Mouse (Mus musculus) spleen, adult 2 months (tissue): ENCODE data around the gene Impg1. TPM values are rescaled to one million over a fixed set of nuclear protein-coding genes. Genes with fewer than 3 reads are reported as not detected.

Experiments used
- DNase-seq, 2 experiments: peaks; one replicate each; pipeline versions ENCODE4 v3.0.0 to v3.0.0-alpha.2; 2012 to 2021; ENCODE audit warnings: low spot score in 2 of 2, low read depth in 1 of 2
- H3K27ac ChIP-seq: fragments of 200-500 bp; 2 replicates; pipeline ENCODE4 v1.5.1; 2012; ENCODE audit warnings: low read length, inconsistent platforms; ENCODE audit not compliant: insufficient read depth
- H3K27me3 ChIP-seq: fragments of 200-500 bp; 2 replicates; pipeline ENCODE4 v1.6.1; 2012; ENCODE audit warnings: mild to moderate bottlenecking, moderate library complexity, low read length, inconsistent platforms; ENCODE audit not compliant: control insufficient read depth, insufficient read depth
- H3K36me3 ChIP-seq: fragments of 200-500 bp; 2 replicates; pipeline ENCODE4 v1.6.1; 2012; ENCODE audit warnings: mild to moderate bottlenecking, low read length, inconsistent platforms; ENCODE audit not compliant: control insufficient read depth, insufficient read depth
- H3K4me1 ChIP-seq: fragments of 200-500 bp; 2 replicates; pipeline ENCODE4 v1.6.1; 2011; ENCODE audit warnings: inconsistent platforms; ENCODE audit not compliant: control insufficient read depth, insufficient read depth, insufficient read length
- H3K4me3 ChIP-seq: fragments of 200-500 bp; 2 replicates; pipeline ENCODE4 v1.5.1; 2011; ENCODE audit warnings: mild to moderate bottlenecking, inconsistent platforms; ENCODE audit not compliant: insufficient read depth, insufficient read length; ENCODE audit errors: extremely low read depth
- CTCF ChIP-seq: fragments of 200-500 bp; IDR thresholded peaks from 2 replicates; pipeline ENCODE4 v1.5.1; 2011; ENCODE audit warnings: mild to moderate bottlenecking, inconsistent platforms; ENCODE audit not compliant: insufficient read depth, insufficient read length, insufficient replicate concordance; ENCODE audit errors: extremely low read depth
- POLR2A ChIP-seq: fragments of 200-500 bp; IDR thresholded peaks from 2 replicates; pipeline ENCODE4 v1.6.1; 2011; ENCODE audit warnings: low read depth, low read length, inconsistent platforms
- WGBS: fragments of 180-500 bp; shearing (Covaris S2); methylation state at CpG from one replicate; pipeline ENCODE4 v1.1.7; 2018; 5-methylcytosine and 5-hydroxymethylcytosine counted together
- polyA plus RNA-seq: library from polyadenylated mRNA; depleted of rRNA; stranded (reverse); fragments of >200 nt; gene quantifications from 2 replicates; pipeline ENCODE4 v1.2.3, GENCODE M21; 2012

Gene Impg1
- polyA plus RNA-seq, 1 experiment = not detected

GRCm38 (mm10) chr9:80286845-80287244 lies 178.4 kb downstream of the Impg1 start:
- no peak for TF ChIP-seq CTCF
- no peak for TF ChIP-seq POLR2A
- Histone ChIP-seq H3K27ac (no peak overlapping the region), H3K4me1 (no peaks in the 10 kb centered on the region), H3K27me3 (no peaks in the 10 kb centered on the region), H3K4me3 (no peak overlapping the region), H3K36me3 (no peaks in the 10 kb centered on the region)
- DNase-seq = no peak
- 46% methylated on average over 7 of the region's 7 CpGs for WGBS

- Histone ChIP-seq H3K27ac (no peak overlapping the region), H3K4me1 (no peaks in the 10 kb centered on the region), H3K27me3 (no peaks in the 10 kb centered on the region), H3K4me3 (no peak overlapping the region), H3K36me3 (no peaks in the 10 kb centered on the region)
- TF ChIP-seq POLR2A = no peak
- no peak for TF ChIP-seq CTCF
- DNase-seq = no peak
- WGBS = 93% methylated on average over 2 of the region's 2 CpGs
Measured at GRCm38 (mm10) chr9:80284539-80285174, 180.6 kb downstream of the Impg1 start.

DNA sequence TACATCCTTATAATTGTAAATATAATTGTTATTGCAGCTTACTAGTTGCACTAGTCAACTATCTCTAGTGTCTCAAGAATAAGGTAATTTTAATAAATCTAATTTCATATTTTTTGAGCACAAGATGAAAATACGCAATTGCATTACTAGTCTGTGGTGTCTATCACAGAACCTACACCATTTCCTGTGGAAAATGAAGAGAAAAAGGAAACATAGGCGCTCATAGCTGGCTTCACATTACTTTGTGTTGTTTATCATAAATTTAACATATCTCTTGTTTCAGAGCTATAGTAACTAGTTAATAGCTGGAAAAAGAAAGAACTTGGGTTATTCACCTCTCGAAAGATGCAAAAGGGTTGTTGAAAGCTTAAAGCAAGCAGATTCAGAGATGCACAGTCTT lies 182.9 kb downstream of the Impg1 start:
- TF ChIP-seq POLR2A = no peak
- no peak for TF ChIP-seq CTCF
- 72% methylated on average over 3 of the region's 3 CpGs for WGBS
- Histone ChIP-seq H3K4me3 (no peak overlapping the region), H3K27me3 (no peaks in the 10 kb centered on the region), H3K4me1 (no peaks in the 10 kb centered on the region), H3K36me3 (no peaks in the 10 kb centered on the region), H3K27ac (no peak overlapping the region)
- no peak for DNase-seq

GRCm38 (mm10) chr9:80280724-80281123 lies 184.6 kb downstream of the Impg1 start:
- H3K36me3 ChIP-seq = no peaks in the 10 kb centered on the region
- H3K4me3 ChIP-seq = no peak overlapping the region
- no peaks in the 10 kb centered on the region for H3K27me3 ChIP-seq
- WGBS = 98% methylated on average over 1 of the region's 1 CpGs
- no peak for TF ChIP-seq POLR2A
- no peak for TF ChIP-seq CTCF
- DNase-seq = no peak
- no peaks in the 10 kb centered on the region for H3K4me1 ChIP-seq
- no peak overlapping the region for H3K27ac ChIP-seq

- no peak for TF ChIP-seq POLR2A
- TF ChIP-seq CTCF = no peak
- H3K4me1 ChIP-seq = no peaks in the 10 kb centered on the region
- no peaks in the 10 kb centered on the region for H3K27me3 ChIP-seq
- no peak overlapping the region for H3K27ac ChIP-seq
- H3K4me3 ChIP-seq = no peak overlapping the region
- no peak for DNase-seq
- no peaks in the 10 kb centered on the region for H3K36me3 ChIP-seq
- WGBS = 93% methylated on average over 6 of the region's 6 CpGs
Measured at GRCm38 (mm10) chr9:80277770-80278169, 187.5 kb downstream of the Impg1 start.

DNA sequence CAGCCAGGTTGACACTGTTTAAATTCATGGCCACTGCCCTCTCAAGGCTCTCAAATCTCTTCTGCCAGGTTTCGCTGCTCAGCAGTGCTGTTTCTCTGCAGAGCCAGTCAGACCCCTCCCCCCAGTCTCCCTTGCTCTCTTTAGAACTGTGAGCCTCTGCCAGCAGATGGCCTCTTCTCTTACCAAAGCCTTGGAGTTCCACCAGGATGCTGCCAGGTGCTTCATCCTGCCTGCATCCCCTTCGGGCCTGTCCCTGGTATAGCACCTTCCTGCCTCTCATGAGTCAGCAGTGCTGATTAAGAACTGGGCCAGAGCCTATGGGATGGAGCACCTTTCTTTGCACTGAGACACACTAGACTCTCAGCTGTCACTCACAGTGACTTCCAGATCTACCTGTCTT lies 188.1 kb downstream of the Impg1 start:
- no peak for TF ChIP-seq CTCF
- TF ChIP-seq POLR2A = no peak
- Histone ChIP-seq H3K4me3 (no peak overlapping the region), H3K4me1 (no peaks in the 10 kb centered on the region), H3K27ac (no peak overlapping the region), H3K36me3 (no peaks in the 10 kb centered on the region), H3K27me3 (no peaks in the 10 kb centered on the region)
- 57% methylated on average over 2 of the region's 2 CpGs for WGBS
- DNase-seq = no peak

- no peak for DNase-seq
- H3K27ac ChIP-seq = no peak overlapping the region
- 87% methylated on average over 1 of the region's 1 CpGs for WGBS
- no peak overlapping the region for H3K4me3 ChIP-seq
- no peaks in the 10 kb centered on the region for H3K4me1 ChIP-seq
- H3K27me3 ChIP-seq = no peaks in the 10 kb centered on the region
- no peaks in the 10 kb centered on the region for H3K36me3 ChIP-seq
- TF ChIP-seq POLR2A (no peak), CTCF (no peak)
Measured at GRCm38 (mm10) chr9:80275772-80276134, 189.5 kb downstream of the Impg1 start.
